Mouse (Mus musculus): ENCODE data around the gene Clec2d. TPM values are rescaled to one million over a fixed set of nuclear protein-coding genes. Genes with fewer than 3 reads are reported as not detected.
"Not testable (repeated sequence)": the region's sequence is repeated elsewhere in the genome, so short reads cannot be mapped to it uniquely, and the experiment has no call there.

The Clec2d gene
- polyA plus RNA-seq, 1 experiment from 2014 or later: 0.58 TPM

DNA sequence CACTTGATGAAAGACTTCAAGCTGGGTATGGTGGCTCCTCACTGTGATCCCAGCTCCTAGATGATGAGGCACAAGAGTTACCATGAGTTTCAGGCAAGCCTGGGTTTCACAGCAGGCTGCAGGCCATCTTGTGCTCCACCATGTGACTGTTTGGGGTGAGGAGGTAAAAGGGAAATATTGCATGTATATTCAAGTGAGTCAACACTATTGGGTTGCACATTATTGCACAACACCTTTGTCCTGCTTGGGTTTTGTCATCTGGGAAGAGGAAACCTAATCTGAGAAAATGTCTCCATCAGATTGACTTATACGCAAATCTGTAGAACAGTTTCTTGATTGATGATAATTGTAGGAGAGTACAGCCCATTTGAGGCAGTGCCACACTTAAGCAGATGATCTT, 8.7 kb upstream of the Clec2d start:
- WGBS: 96% methylated on average over 1 of the region's 1 CpGs
- no peak overlapping the region for H3K9ac ChIP-seq (ENCODE audit: low read depth, low read length)
- ATAC-seq (ENCODE audit: low FRiP score, low TSS enrichment): no peak
- H3K36me3 ChIP-seq (ENCODE audit: control insufficient read depth, insufficient read depth, low read length): no peaks in the 10 kb centered on the region
- no peak overlapping the region for H3K27ac ChIP-seq (ENCODE audit: low read depth, low read length)
- H3K4me3 ChIP-seq (ENCODE audit: low read length): no peak overlapping the region
- no peaks in the 10 kb centered on the region for H3K4me1 ChIP-seq (ENCODE audit: control insufficient read depth, insufficient read depth, low read length)
- H3K9me3 ChIP-seq (ENCODE audit: control insufficient read depth, low read length): no peaks in the 10 kb centered on the region
- H3K4me2 ChIP-seq (replicated peaks; ENCODE audit: low read depth, low read length): no peak overlapping the region
- H3K27me3 ChIP-seq (ENCODE audit: control insufficient read depth, insufficient read depth, low read length): no peaks in the 10 kb centered on the region

- Histone ChIP-seq H3K27ac (ENCODE audit: low read depth, low read length) (no peak overlapping the region), H3K9me3 (ENCODE audit: control insufficient read depth, low read length) (no peaks in the 10 kb centered on the region), H3K4me2 (replicated peaks; ENCODE audit: low read depth, low read length) (no peak overlapping the region), H3K4me3 (ENCODE audit: low read length) (no peak overlapping the region), H3K36me3 (ENCODE audit: control insufficient read depth, insufficient read depth, low read length) (no peaks in the 10 kb centered on the region), H3K27me3 (ENCODE audit: control insufficient read depth, insufficient read depth, low read length) (no peaks in the 10 kb centered on the region), H3K4me1 (ENCODE audit: control insufficient read depth, insufficient read depth, low read length) (no peaks in the 10 kb centered on the region), H3K9ac (ENCODE audit: low read depth, low read length) (no peak overlapping the region)
- ATAC-seq (ENCODE audit: low FRiP score, low TSS enrichment): no peak
Observed at GRCm38 (mm10) chr6:129174836-129175235, 5.6 kb upstream of the Clec2d start.

DNA sequence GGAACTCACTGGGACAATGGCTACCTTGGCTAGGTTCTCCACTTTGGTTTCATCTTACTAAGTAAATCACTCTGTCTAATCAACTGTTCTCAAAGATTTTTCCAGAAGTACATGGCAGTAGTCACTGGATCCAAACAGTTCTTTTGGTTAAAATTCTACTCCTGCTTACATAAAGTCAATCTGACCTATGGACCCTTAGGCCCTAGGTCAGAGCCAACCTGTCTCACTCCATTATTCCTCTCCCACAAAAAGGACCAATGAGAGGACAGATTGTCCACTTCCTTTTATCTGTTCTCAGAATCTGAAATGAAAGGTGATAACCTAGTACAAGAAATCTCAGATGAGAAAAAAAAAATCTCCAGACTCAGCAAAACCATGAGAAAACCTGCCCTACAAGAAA, 4.8 kb upstream of the Clec2d start:
- Histone ChIP-seq H3K4me1 (ENCODE audit: control insufficient read depth, insufficient read depth, low read length) (no peaks in the 10 kb centered on the region), H3K4me2 (replicated peaks; ENCODE audit: low read depth, low read length) (no peak overlapping the region), H3K36me3 (ENCODE audit: control insufficient read depth, insufficient read depth, low read length) (no peaks in the 10 kb centered on the region), H3K27ac (ENCODE audit: low read depth, low read length) (no peak overlapping the region), H3K4me3 (ENCODE audit: low read length) (no peak overlapping the region), H3K9me3 (ENCODE audit: control insufficient read depth, low read length) (no peaks in the 10 kb centered on the region), H3K27me3 (ENCODE audit: control insufficient read depth, insufficient read depth, low read length) (no peaks in the 10 kb centered on the region), H3K9ac (ENCODE audit: low read depth, low read length) (no peak overlapping the region)
- no peak for ATAC-seq (ENCODE audit: low FRiP score, low TSS enrichment)

- ATAC-seq (ENCODE audit: low FRiP score, low TSS enrichment): no peak
- WGBS: 77% methylated on average over 1 of the region's 1 CpGs
- Histone ChIP-seq H3K4me1 (ENCODE audit: control insufficient read depth, insufficient read depth, low read length) (no peaks in the 10 kb centered on the region), H3K9me3 (ENCODE audit: control insufficient read depth, low read length) (no peaks in the 10 kb centered on the region), H3K27ac (ENCODE audit: low read depth, low read length) (no peak overlapping the region), H3K36me3 (ENCODE audit: control insufficient read depth, insufficient read depth, low read length) (no peaks in the 10 kb centered on the region), H3K27me3 (ENCODE audit: control insufficient read depth, insufficient read depth, low read length) (no peaks in the 10 kb centered on the region), H3K9ac (ENCODE audit: low read depth, low read length) (no peak overlapping the region), H3K4me2 (replicated peaks; ENCODE audit: low read depth, low read length) (no peak overlapping the region), H3K4me3 (ENCODE audit: low read length) (no peak overlapping the region)
Observed at GRCm38 (mm10) chr6:129176621-129177020, 3.8 kb upstream of the Clec2d start.

DNA sequence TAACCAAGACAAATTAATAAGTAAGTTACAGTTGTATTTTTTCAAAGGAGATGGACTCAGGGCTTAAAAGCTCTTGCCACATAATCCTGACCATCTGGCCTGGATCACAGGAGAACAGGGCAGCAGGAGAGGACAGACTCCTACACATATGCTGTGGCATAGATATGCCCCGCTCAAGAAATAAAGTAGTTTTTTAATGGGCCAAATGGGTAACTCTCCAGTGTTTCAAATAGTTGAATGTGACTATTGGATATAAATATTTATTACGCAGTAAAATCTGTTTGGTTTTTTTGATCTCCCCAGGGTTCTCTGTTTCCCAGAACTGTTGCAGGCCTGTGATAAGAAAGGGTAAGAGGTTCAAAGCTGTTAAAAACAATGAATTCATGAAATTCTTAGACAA, 1.1 kb upstream of the Clec2d start:
- no peaks in the 10 kb centered on the region for H3K9me3 ChIP-seq (ENCODE audit: control insufficient read depth, low read length)
- ATAC-seq (ENCODE audit: low FRiP score, low TSS enrichment): no peak
- no peak overlapping the region for H3K4me3 ChIP-seq (ENCODE audit: low read length)
- WGBS: 79% methylated on average over 2 of the region's 2 CpGs
- no peak overlapping the region for H3K9ac ChIP-seq (ENCODE audit: low read depth, low read length)
- no peaks in the 10 kb centered on the region for H3K4me1 ChIP-seq (ENCODE audit: control insufficient read depth, insufficient read depth, low read length)
- peaks cover under 1% of the 10 kb centered on the region; the same call in 1 of the 2 replicates for H3K36me3 ChIP-seq (ENCODE audit: control insufficient read depth, insufficient read depth, low read length)
- H3K27me3 ChIP-seq (ENCODE audit: control insufficient read depth, insufficient read depth, low read length): no peaks in the 10 kb centered on the region
- no peak overlapping the region for H3K4me2 ChIP-seq (replicated peaks; ENCODE audit: low read depth, low read length)
- no peak overlapping the region for H3K27ac ChIP-seq (ENCODE audit: low read depth, low read length)

DNA sequence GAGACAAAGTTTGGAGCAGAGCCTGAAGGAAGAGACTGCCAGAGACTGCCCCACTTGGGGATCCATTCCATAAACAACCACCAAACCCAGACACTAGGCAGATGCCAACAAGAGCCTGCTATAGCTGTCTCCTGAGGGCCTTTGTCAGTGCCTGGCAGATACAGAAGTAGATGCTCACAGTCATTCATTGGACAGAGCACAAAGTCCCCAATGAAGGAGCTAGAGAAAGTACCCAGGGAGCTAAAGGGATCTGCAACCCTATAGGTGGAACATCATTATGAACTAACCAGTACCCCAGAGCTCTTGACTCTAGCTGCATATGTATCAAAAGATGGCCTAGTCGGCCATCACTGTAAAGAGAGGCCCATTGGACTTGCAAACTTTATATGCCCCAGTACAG, 584 bp upstream of the Clec2d start:
- WGBS: 88% methylated on average over 1 of the region's 1 CpGs
- H3K4me2 ChIP-seq (replicated peaks; ENCODE audit: low read depth, low read length); H3K36me3 ChIP-seq (ENCODE audit: control insufficient read depth, insufficient read depth, low read length); H3K9me3 ChIP-seq (ENCODE audit: control insufficient read depth, low read length); H3K4me3 ChIP-seq (ENCODE audit: low read length); H3K4me1 ChIP-seq (ENCODE audit: control insufficient read depth, insufficient read depth, low read length); ATAC-seq (ENCODE audit: low FRiP score, low TSS enrichment); H3K27me3 ChIP-seq (ENCODE audit: control insufficient read depth, insufficient read depth, low read length); H3K27ac ChIP-seq (ENCODE audit: low read depth, low read length); H3K9ac ChIP-seq (ENCODE audit: low read depth, low read length): not testable (repeated sequence)

GRCm38 (mm10) chr6:129181249-129181648, 834 bp downstream of the Clec2d start:
- WGBS: 25% methylated on average over 1 of the region's 1 CpGs
- ATAC-seq (ENCODE audit: low FRiP score, low TSS enrichment): no peak
- peak overlapping the region; percentile 92 for H3K27ac ChIP-seq (ENCODE audit: low read depth, low read length)
- H3K4me2 ChIP-seq (replicated peaks; ENCODE audit: low read depth, low read length): peak overlapping the region; percentile 44
- H3K9me3 ChIP-seq (ENCODE audit: control insufficient read depth, low read length): no peaks in the 10 kb centered on the region
- no peaks in the 10 kb centered on the region for H3K27me3 ChIP-seq (ENCODE audit: control insufficient read depth, insufficient read depth, low read length)
- peaks cover 11% of the 10 kb centered on the region; the same call in 1 of the 2 replicates for H3K36me3 ChIP-seq (ENCODE audit: control insufficient read depth, insufficient read depth, low read length)
- peak overlapping the region; percentile 68 for H3K9ac ChIP-seq (ENCODE audit: low read depth, low read length)
- H3K4me1 ChIP-seq (ENCODE audit: control insufficient read depth, insufficient read depth, low read length): no peaks in the 10 kb centered on the region
- H3K4me3 ChIP-seq (ENCODE audit: low read length): peak overlapping the region; percentile 56

- H3K27me3 ChIP-seq (ENCODE audit: control insufficient read depth, insufficient read depth, low read length): no peaks in the 10 kb centered on the region
- H3K27ac ChIP-seq (ENCODE audit: low read depth, low read length): no peak overlapping the region
- H3K9me3 ChIP-seq (ENCODE audit: control insufficient read depth, low read length): no peaks in the 10 kb centered on the region
- H3K4me1 ChIP-seq (ENCODE audit: control insufficient read depth, insufficient read depth, low read length): no peaks in the 10 kb centered on the region
- H3K36me3 ChIP-seq (ENCODE audit: control insufficient read depth, insufficient read depth, low read length): peaks cover 15% of the 10 kb centered on the region; the same call in 1 of the 2 replicates
- peak overlapping the region; percentile 33 for H3K4me3 ChIP-seq (ENCODE audit: low read length)
- peak overlapping the region; percentile 19; the same call in 1 of the 2 replicates for H3K9ac ChIP-seq (ENCODE audit: low read depth, low read length)
- no peak for ATAC-seq (ENCODE audit: low FRiP score, low TSS enrichment)
- H3K4me2 ChIP-seq (replicated peaks; ENCODE audit: low read depth, low read length): peak overlapping the region; percentile 34
Observed at GRCm38 (mm10) chr6:129181683-129182082, 1.3 kb downstream of the Clec2d start.

DNA sequence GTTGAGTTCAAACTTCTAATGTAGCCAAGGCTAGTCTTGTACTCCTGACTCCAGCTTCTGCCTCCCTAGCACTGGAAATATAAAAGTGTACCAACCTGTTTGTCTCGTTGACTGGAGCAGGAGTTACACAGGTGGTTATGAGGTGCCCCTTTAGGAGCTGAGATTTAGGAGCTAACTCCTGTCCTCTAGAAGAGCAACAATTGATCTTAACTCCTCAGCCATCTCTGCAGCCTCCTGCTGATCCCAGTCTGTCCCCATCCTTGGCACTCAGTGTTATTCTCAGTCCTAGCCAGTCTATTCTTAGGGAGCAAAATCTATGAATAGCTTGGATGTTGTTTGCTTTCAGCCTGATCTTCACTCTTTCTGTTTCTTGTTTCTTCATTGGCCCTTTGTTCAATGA, 2.1 kb downstream of the Clec2d start:
- 59% methylated on average over 1 of the region's 1 CpGs for WGBS
- H3K9me3 ChIP-seq (ENCODE audit: control insufficient read depth, low read length): no peaks in the 10 kb centered on the region
- H3K4me1 ChIP-seq (ENCODE audit: control insufficient read depth, insufficient read depth, low read length): no peaks in the 10 kb centered on the region
- no peaks in the 10 kb centered on the region for H3K27me3 ChIP-seq (ENCODE audit: control insufficient read depth, insufficient read depth, low read length)
- peak overlapping the region; percentile 22 for H3K4me3 ChIP-seq (ENCODE audit: low read length)
- H3K4me2 ChIP-seq (replicated peaks; ENCODE audit: low read depth, low read length): peak overlapping the region; percentile 34
- ATAC-seq (ENCODE audit: low FRiP score, low TSS enrichment): no peak
- H3K9ac ChIP-seq (ENCODE audit: low read depth, low read length): peak overlapping the region; percentile 37; the same call in 1 of the 2 replicates
- peaks cover 16% of the 10 kb centered on the region; the same call in 1 of the 2 replicates for H3K36me3 ChIP-seq (ENCODE audit: control insufficient read depth, insufficient read depth, low read length)
- H3K27ac ChIP-seq (ENCODE audit: low read depth, low read length): no peak overlapping the region

DNA sequence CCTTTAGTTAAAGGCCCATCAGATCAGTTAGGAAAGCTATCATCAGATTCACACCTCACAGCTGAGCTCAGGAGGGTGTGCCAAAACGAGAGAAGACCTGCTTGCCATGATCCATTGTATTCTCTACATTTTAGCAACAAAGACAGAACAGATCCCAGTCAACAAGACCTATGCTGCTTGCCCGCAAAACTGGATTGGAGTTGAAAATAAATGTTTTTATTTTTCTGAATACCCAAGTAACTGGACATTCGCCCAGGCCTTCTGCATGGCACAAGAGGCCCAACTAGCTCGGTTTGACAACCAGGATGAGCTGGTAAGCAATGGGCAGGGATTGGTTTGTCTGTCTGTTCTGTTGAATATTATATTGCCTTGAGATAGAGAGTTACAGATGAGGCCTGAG, 3.6 kb downstream of the Clec2d start:
- not testable (repeated sequence) for H3K4me3 ChIP-seq (ENCODE audit: low read length); H3K9me3 ChIP-seq (ENCODE audit: control insufficient read depth, low read length); H3K4me1 ChIP-seq (ENCODE audit: control insufficient read depth, insufficient read depth, low read length); H3K9ac ChIP-seq (ENCODE audit: low read depth, low read length); H3K27me3 ChIP-seq (ENCODE audit: control insufficient read depth, insufficient read depth, low read length); H3K4me2 ChIP-seq (replicated peaks; ENCODE audit: low read depth, low read length); H3K27ac ChIP-seq (ENCODE audit: low read depth, low read length); ATAC-seq (ENCODE audit: low FRiP score, low TSS enrichment)
- 88% methylated on average over 4 of the region's 4 CpGs for WGBS
- H3K36me3 ChIP-seq (ENCODE audit: control insufficient read depth, insufficient read depth, low read length): peaks cover 16% of the 10 kb centered on the region; the same call in 1 of the 2 replicates

All from kidney, embryonic 14.5 days (tissue).